Mouse (Mus musculus): ENCODE measurements around the gene Itpr3. TPM values are rescaled to one million over a fixed set of nuclear protein-coding genes. Genes with fewer than 3 reads are reported as not detected.

The Itpr3 gene
- polyA plus RNA-seq, 1 experiment from 2014 or later, result 8.3 TPM

- Histone ChIP-seq H3K36me3 (peaks cover 54% of the 10 kb centered on the region), H3K4me3 (replicated peaks) (no peak overlapping the region), H3K27me3 (no peaks in the 10 kb centered on the region), H3K27ac (no peak overlapping the region), H3K4me2 (no peak overlapping the region), H3K9me3 (replicated peaks) (no peaks in the 10 kb centered on the region), H3K4me1 (peaks cover 15% of the 10 kb centered on the region), H3K9ac (no peak overlapping the region)
- WGBS, result 87% methylated on average over 3 of the region's 3 CpGs
- ATAC-seq (replicated peaks; ENCODE audit: low FRiP score), result no peak
Measured at GRCm38 (mm10) chr17:27025951-27026350, 31.2 kb upstream of the Itpr3 start.

- Histone ChIP-seq H3K9ac (peak overlapping the region; percentile 92), H3K36me3 (peaks cover 37% of the 10 kb centered on the region), H3K9me3 (replicated peaks) (no peaks in the 10 kb centered on the region), H3K4me2 (peak overlapping the region; percentile 82), H3K27ac (peak overlapping the region; percentile 88), H3K27me3 (no peaks in the 10 kb centered on the region), H3K4me3 (replicated peaks) (peak overlapping the region; percentile 65), H3K4me1 (peaks cover 19% of the 10 kb centered on the region)
- WGBS, result 25% methylated on average over 12 of the region's 12 CpGs
- ATAC-seq (replicated peaks; ENCODE audit: low FRiP score), result peak; percentile 21; the same call in 1 of the 2 replicates
Measured at GRCm38 (mm10) chr17:27027460-27028283, 29.4 kb upstream of the Itpr3 start.

GRCm38 (mm10) chr17:27028284-27028795, 28.8 kb upstream of the Itpr3 start:
- WGBS, result 1% methylated on average over 19 of the region's 19 CpGs
- peak overlapping the region; percentile 92 for H3K9ac ChIP-seq
- peak overlapping the region; percentile 88 for H3K27ac ChIP-seq
- peak; percentile 78 for ATAC-seq (replicated peaks; ENCODE audit: low FRiP score)
- no peaks in the 10 kb centered on the region for H3K27me3 ChIP-seq
- no peaks in the 10 kb centered on the region for H3K9me3 ChIP-seq (replicated peaks)
- H3K4me3 ChIP-seq (replicated peaks), result peak overlapping the region; percentile 65
- peaks cover 26% of the 10 kb centered on the region for H3K4me1 ChIP-seq
- peaks cover 31% of the 10 kb centered on the region for H3K36me3 ChIP-seq
- peak overlapping the region; percentile 82 for H3K4me2 ChIP-seq

GRCm38 (mm10) chr17:27028909-27029308, 28.2 kb upstream of the Itpr3 start, which contains the start of gene Bak1:
Gene Bak1, minus strand, starts transcription at chr17:27029009.
- 0 out of 2 replicates have a peak, but pooled peaks have one; percentile 3 for ATAC-seq (replicated peaks; ENCODE audit: low FRiP score)
- peak within 1 kb of the TSS; percentile 65 for H3K4me3 ChIP-seq (replicated peaks)
- H3K4me1 ChIP-seq, result peaks cover 26% of the 10 kb centered on the region
- H3K27me3 ChIP-seq, result no peaks in the 10 kb centered on the region
- 74% methylated on average over 4 of the region's 4 CpGs for WGBS
- H3K9ac ChIP-seq, result peak within 1 kb of the TSS; percentile 92
- H3K4me2 ChIP-seq, result peak within 1 kb of the TSS; percentile 82
- H3K9me3 ChIP-seq (replicated peaks), result no peaks in the 10 kb centered on the region
- peak within 1 kb of the TSS; percentile 88 for H3K27ac ChIP-seq
- H3K36me3 ChIP-seq, result peaks cover 26% of the 10 kb centered on the region

- Histone ChIP-seq H3K9ac (no peak overlapping the region), H3K4me3 (replicated peaks) (no peak overlapping the region), H3K27ac (no peak overlapping the region), H3K36me3 (peaks cover 20% of the 10 kb centered on the region), H3K27me3 (no peaks in the 10 kb centered on the region), H3K4me2 (no peak overlapping the region), H3K4me1 (peaks cover 26% of the 10 kb centered on the region), H3K9me3 (replicated peaks) (no peaks in the 10 kb centered on the region)
- no peak for ATAC-seq (replicated peaks; ENCODE audit: low FRiP score)
- 89% methylated on average over 14 of the region's 14 CpGs for WGBS
Measured at GRCm38 (mm10) chr17:27029431-27029830, 27.7 kb upstream of the Itpr3 start.

- WGBS, result 94% methylated on average over 4 of the region's 4 CpGs
Measured at GRCm38 (mm10) chr17:27030896-27031295, 26.2 kb upstream of the Itpr3 start.

GRCm38 (mm10) chr17:27032328-27032727, 24.8 kb upstream of the Itpr3 start:
- H3K9me3 ChIP-seq (replicated peaks), result no peaks in the 10 kb centered on the region
- ATAC-seq (replicated peaks; ENCODE audit: low FRiP score), result no peak
- 53% methylated on average over 7 of the region's 7 CpGs for WGBS
- no peak overlapping the region for H3K27ac ChIP-seq
- 0 out of 2 replicates have a peak, but pooled peaks cover 7% of the 10 kb centered on the region for H3K27me3 ChIP-seq
- no peak overlapping the region for H3K4me2 ChIP-seq
- H3K4me3 ChIP-seq (replicated peaks), result no peak overlapping the region
- peaks cover 41% of the 10 kb centered on the region for H3K4me1 ChIP-seq
- no peak overlapping the region for H3K9ac ChIP-seq
- H3K36me3 ChIP-seq, result no peaks in the 10 kb centered on the region

More at GRCm38 (mm10) chr17:27030896-27031295, 26.2 kb upstream of the Itpr3 start:
- H3K4me3 ChIP-seq (replicated peaks), result no peak overlapping the region
- no peak overlapping the region for H3K4me2 ChIP-seq
- ATAC-seq (replicated peaks; ENCODE audit: low FRiP score), result no peak
- no peaks in the 10 kb centered on the region for H3K9me3 ChIP-seq (replicated peaks)
- peaks cover 34% of the 10 kb centered on the region for H3K4me1 ChIP-seq
- no peak overlapping the region for H3K9ac ChIP-seq
- 0 out of 2 replicates have a peak, but pooled peaks cover under 1% of the 10 kb centered on the region for H3K27me3 ChIP-seq
- no peak overlapping the region for H3K27ac ChIP-seq
- H3K36me3 ChIP-seq, result peaks cover 7% of the 10 kb centered on the region; the same call in 1 of the 2 replicates

- Histone ChIP-seq H3K9ac (no peak overlapping the region), H3K4me1 (peaks cover 40% of the 10 kb centered on the region), H3K4me2 (peak overlapping the region; percentile 48), H3K27me3 (0 out of 2 replicates have a peak, but pooled peaks cover 7% of the 10 kb centered on the region), H3K4me3 (replicated peaks) (no peak overlapping the region), H3K27ac (no peak overlapping the region), H3K9me3 (replicated peaks) (no peaks in the 10 kb centered on the region), H3K36me3 (no peaks in the 10 kb centered on the region)
- 1% methylated on average over 14 of the region's 14 CpGs for WGBS
- peak; percentile 58 for ATAC-seq (replicated peaks; ENCODE audit: low FRiP score)
Measured at GRCm38 (mm10) chr17:27032869-27033268, 24.2 kb upstream of the Itpr3 start.

GRCm38 (mm10) chr17:27036465-27036864, 20.6 kb upstream of the Itpr3 start:
- Histone ChIP-seq H3K4me2 (no peak overlapping the region), H3K4me3 (replicated peaks) (no peak overlapping the region), H3K9me3 (replicated peaks) (no peaks in the 10 kb centered on the region), H3K27ac (peak overlapping the region; percentile 72), H3K4me1 (peaks cover 69% of the 10 kb centered on the region), H3K36me3 (no peaks in the 10 kb centered on the region), H3K27me3 (0 out of 2 replicates have a peak, but pooled peaks cover 7% of the 10 kb centered on the region), H3K9ac (no peak overlapping the region)
- 68% methylated on average over 7 of the region's 7 CpGs for WGBS
- ATAC-seq (replicated peaks; ENCODE audit: low FRiP score), result no peak

- peaks cover 72% of the 10 kb centered on the region for H3K4me1 ChIP-seq
- WGBS, result 50% methylated on average over 18 of the region's 18 CpGs
- no peak overlapping the region for H3K9ac ChIP-seq
- H3K36me3 ChIP-seq, result no peaks in the 10 kb centered on the region
- no peaks in the 10 kb centered on the region for H3K9me3 ChIP-seq (replicated peaks)
- H3K27me3 ChIP-seq, result 0 out of 2 replicates have a peak, but pooled peaks cover 7% of the 10 kb centered on the region
- H3K4me3 ChIP-seq (replicated peaks), result no peak overlapping the region
- no peak overlapping the region for H3K4me2 ChIP-seq
- peak overlapping the region; percentile 94 for H3K27ac ChIP-seq
- ATAC-seq (replicated peaks; ENCODE audit: low FRiP score), result no peak
Measured at GRCm38 (mm10) chr17:27038335-27039050, 18.6 kb upstream of the Itpr3 start.

GRCm38 (mm10) chr17:27039432-27040102, 17.5 kb upstream of the Itpr3 start:
- Histone ChIP-seq H3K27me3 (0 out of 2 replicates have a peak, but pooled peaks cover 7% of the 10 kb centered on the region), H3K4me2 (peak overlapping the region; percentile 42), H3K36me3 (no peaks in the 10 kb centered on the region), H3K27ac (peak overlapping the region; percentile 94), H3K9ac (0 out of 2 replicates have a peak overlapping the region, but pooled peaks have one; percentile 2), H3K4me1 (peaks cover 77% of the 10 kb centered on the region), H3K9me3 (replicated peaks) (no peaks in the 10 kb centered on the region), H3K4me3 (replicated peaks) (no peak overlapping the region)
- ATAC-seq (replicated peaks; ENCODE audit: low FRiP score), result no peak
- 60% methylated on average over 10 of the region's 10 CpGs for WGBS
